Mouse (Mus musculus): Measurements from ENCODE around the gene 1700061G19Rik. TPM values are rescaled to one million over a fixed set of nuclear protein-coding genes. Genes with fewer than 3 reads are reported as not detected.

1700061G19Rik gene
- polyA plus RNA-seq, 1 experiment from 2014 or later = 0.35 TPM

DNA sequence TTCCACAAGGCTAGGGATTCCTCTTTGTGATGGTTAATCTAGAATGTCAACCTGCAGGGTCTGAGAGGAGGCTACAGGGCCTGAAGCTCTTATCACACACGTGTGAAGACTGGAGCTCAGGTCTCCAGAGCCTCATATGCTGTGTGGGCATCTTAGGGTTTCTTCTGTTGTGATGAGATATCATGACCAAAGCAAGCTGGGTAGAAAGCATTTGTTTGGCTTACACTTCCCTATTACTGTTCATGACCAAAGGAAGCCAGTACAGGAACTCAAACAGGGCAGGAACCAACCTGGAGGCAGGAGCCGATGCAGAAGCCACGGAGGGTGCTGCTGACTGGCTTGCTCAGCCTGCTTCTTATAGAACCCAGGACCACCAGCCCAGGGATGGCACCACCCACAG, 19.9 kb upstream of the 1700061G19Rik start:
- H3K9ac ChIP-seq (ENCODE audit: low read length) = no peak overlapping the region
- no peak overlapping the region for H3K4me2 ChIP-seq (ENCODE audit: low read length)
- no peak overlapping the region for H3K27ac ChIP-seq (replicated peaks in 1 of 2; ENCODE audit: control insufficient read depth in 1 of 2, insufficient read depth in 1 of 2, low read depth in 2 of 2, low read length in 2 of 2)
- no peaks in the 10 kb centered on the region for H3K27me3 ChIP-seq (ENCODE audit: control insufficient read depth, insufficient read depth, low read length)
- ATAC-seq (ENCODE audit: insufficient number of reproducible peaks, insufficient read depth, low FRiP score, low read depth) = no peak
- WGBS = 76% methylated on average over 3 of the region's 3 CpGs
- no peak overlapping the region for H3K4me3 ChIP-seq (ENCODE audit: control insufficient read depth in 1 of 2, insufficient read depth in 1 of 2, low read depth in 1 of 2, low read length in 2 of 2)
- peaks cover 6 to 10% of the 10 kb centered on the region in 2 experiments; a peak in 3 of 4 replicates for H3K4me1 ChIP-seq (ENCODE audit: control insufficient read depth in 2 of 2, insufficient read depth in 2 of 2, low read length in 2 of 2)
- no peaks in the 10 kb centered on the region for H3K9me3 ChIP-seq (ENCODE audit: control insufficient read depth, low read length)
- no peaks in the 10 kb centered on the region for H3K36me3 ChIP-seq (ENCODE audit: control insufficient read depth, insufficient read depth, low read length)

DNA sequence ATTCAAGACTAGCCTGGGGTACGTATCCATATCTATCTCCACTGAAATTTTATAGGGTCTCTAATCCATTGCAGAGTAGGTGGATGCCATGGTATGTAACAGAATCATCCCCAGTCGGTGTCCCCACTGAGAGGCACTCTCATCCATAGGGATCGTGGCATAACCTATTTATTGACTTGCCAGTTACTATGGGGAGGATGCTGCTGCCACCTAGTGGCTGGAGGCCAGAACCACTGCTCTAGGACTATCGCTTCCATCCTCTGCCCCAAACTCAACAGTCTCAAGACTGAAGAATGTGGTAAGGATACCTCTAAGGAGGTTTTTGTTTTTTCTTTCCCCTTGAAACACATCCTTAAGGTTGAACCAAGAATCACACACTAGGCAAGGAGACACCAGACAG, 17.1 kb upstream of the 1700061G19Rik start:
- no peak for ATAC-seq (ENCODE audit: insufficient number of reproducible peaks, insufficient read depth, low FRiP score, low read depth)
- H3K27ac ChIP-seq (replicated peaks in 1 of 2; ENCODE audit: control insufficient read depth in 1 of 2, insufficient read depth in 1 of 2, low read depth in 2 of 2, low read length in 2 of 2) = peak overlapping the region; percentile 83 to 88; a peak in 3 of 4 replicates

GRCm38 (mm10) chr17:56858922-56859321, 16.4 kb upstream of the 1700061G19Rik start:
- no peaks in the 10 kb centered on the region for H3K27me3 ChIP-seq (ENCODE audit: control insufficient read depth, insufficient read depth, low read length)

More for the DNA sequence above, 17.1 kb upstream of the 1700061G19Rik start:
- H3K9ac ChIP-seq (ENCODE audit: low read length) = no peak overlapping the region
- no peak overlapping the region for H3K4me2 ChIP-seq (ENCODE audit: low read length)
- no peaks in the 10 kb centered on the region for H3K9me3 ChIP-seq (ENCODE audit: control insufficient read depth, low read length)
- H3K27me3 ChIP-seq (ENCODE audit: control insufficient read depth, insufficient read depth, low read length) = no peaks in the 10 kb centered on the region
- 55% methylated on average over 4 of the region's 4 CpGs for WGBS
- no peaks in the 10 kb centered on the region for H3K36me3 ChIP-seq (ENCODE audit: control insufficient read depth, insufficient read depth, low read length)
- no peak overlapping the region for H3K4me3 ChIP-seq (ENCODE audit: control insufficient read depth in 1 of 2, insufficient read depth in 1 of 2, low read depth in 1 of 2, low read length in 2 of 2)
- H3K4me1 ChIP-seq (ENCODE audit: control insufficient read depth in 2 of 2, insufficient read depth in 2 of 2, low read length in 2 of 2) = peaks cover 6 to 10% of the 10 kb centered on the region in 2 experiments; a peak in 3 of 4 replicates

DNA sequence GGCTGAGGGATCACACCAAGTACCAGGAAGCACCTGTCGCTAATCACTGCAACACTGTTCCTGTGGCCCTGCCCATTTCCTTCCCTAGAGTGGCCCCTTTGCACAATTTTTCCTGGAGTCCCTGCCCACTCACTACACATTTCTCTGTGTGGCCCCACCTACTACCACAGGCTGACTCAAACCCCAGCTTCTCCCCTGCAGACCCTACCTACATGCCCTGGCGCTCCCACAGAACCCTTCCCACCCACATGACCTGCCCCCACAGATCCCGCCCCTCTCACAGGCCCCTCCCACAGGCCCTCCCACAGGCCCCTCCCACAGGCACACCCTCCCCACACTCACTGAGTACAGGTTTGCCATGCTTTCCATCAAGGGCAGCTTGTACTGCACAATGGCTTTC, 14.1 kb upstream of the 1700061G19Rik start:
- H3K4me2 ChIP-seq (ENCODE audit: low read length) = no peak overlapping the region
- WGBS = 45% methylated on average over 3 of the region's 3 CpGs
- no peak for ATAC-seq (ENCODE audit: insufficient number of reproducible peaks, insufficient read depth, low FRiP score, low read depth)

More at GRCm38 (mm10) chr17:56858922-56859321, 16.4 kb upstream of the 1700061G19Rik start:
- peak overlapping the region; percentile 48; the same call in 1 of the 2 replicates for H3K9ac ChIP-seq (ENCODE audit: low read length)
- H3K36me3 ChIP-seq (ENCODE audit: control insufficient read depth, insufficient read depth, low read length) = no peaks in the 10 kb centered on the region
- H3K4me3 ChIP-seq (ENCODE audit: control insufficient read depth in 1 of 2, insufficient read depth in 1 of 2, low read depth in 1 of 2, low read length in 2 of 2) = no peak overlapping the region
- peak overlapping the region; percentile 43 for H3K4me2 ChIP-seq (ENCODE audit: low read length)
- H3K9me3 ChIP-seq (ENCODE audit: control insufficient read depth, low read length) = no peaks in the 10 kb centered on the region
- 17% methylated on average over 7 of the region's 7 CpGs for WGBS
- H3K27ac ChIP-seq (replicated peaks in 1 of 2; ENCODE audit: control insufficient read depth in 1 of 2, insufficient read depth in 1 of 2, low read depth in 2 of 2, low read length in 2 of 2) = peak overlapping the region; percentile 83 to 88
- ATAC-seq (ENCODE audit: insufficient number of reproducible peaks, insufficient read depth, low FRiP score, low read depth) = peak; percentile 68
- peaks cover 6 to 10% of the 10 kb centered on the region in 2 experiments; a peak in 3 of 4 replicates for H3K4me1 ChIP-seq (ENCODE audit: control insufficient read depth in 2 of 2, insufficient read depth in 2 of 2, low read length in 2 of 2)

GRCm38 (mm10) chr17:56866071-56866470, 9.2 kb upstream of the 1700061G19Rik start:
- Histone ChIP-seq H3K36me3 (ENCODE audit: control insufficient read depth, insufficient read depth, low read length) (no peaks in the 10 kb centered on the region), H3K4me1 (ENCODE audit: control insufficient read depth in 2 of 2, insufficient read depth in 2 of 2, low read length in 2 of 2) (no peaks in the 10 kb centered on the region), H3K27me3 (ENCODE audit: control insufficient read depth, insufficient read depth, low read length) (no peaks in the 10 kb centered on the region), H3K27ac (replicated peaks in 1 of 2; ENCODE audit: control insufficient read depth in 1 of 2, insufficient read depth in 1 of 2, low read depth in 2 of 2, low read length in 2 of 2) (no peak overlapping the region), H3K9me3 (ENCODE audit: control insufficient read depth, low read length) (peaks cover 15% of the 10 kb centered on the region), H3K4me2 (ENCODE audit: low read length) (no peak overlapping the region), H3K9ac (ENCODE audit: low read length) (no peak overlapping the region), H3K4me3 (ENCODE audit: control insufficient read depth in 1 of 2, insufficient read depth in 1 of 2, low read depth in 1 of 2, low read length in 2 of 2) (no peak overlapping the region)
- ATAC-seq (ENCODE audit: insufficient number of reproducible peaks, insufficient read depth, low FRiP score, low read depth) = no peak
- WGBS = 76% methylated on average over 7 of the region's 7 CpGs

More for the DNA sequence above, 14.1 kb upstream of the 1700061G19Rik start:
- Histone ChIP-seq H3K4me1 (ENCODE audit: control insufficient read depth in 2 of 2, insufficient read depth in 2 of 2, low read length in 2 of 2) (peaks cover 6 to 10% of the 10 kb centered on the region in 2 experiments; a peak in 3 of 4 replicates), H3K27ac (replicated peaks in 1 of 2; ENCODE audit: control insufficient read depth in 1 of 2, insufficient read depth in 1 of 2, low read depth in 2 of 2, low read length in 2 of 2) (no peak overlapping the region), H3K9ac (ENCODE audit: low read length) (no peak overlapping the region), H3K4me3 (ENCODE audit: control insufficient read depth in 1 of 2, insufficient read depth in 1 of 2, low read depth in 1 of 2, low read length in 2 of 2) (no peak overlapping the region), H3K36me3 (ENCODE audit: control insufficient read depth, insufficient read depth, low read length) (no peaks in the 10 kb centered on the region), H3K27me3 (ENCODE audit: control insufficient read depth, insufficient read depth, low read length) (no peaks in the 10 kb centered on the region), H3K9me3 (ENCODE audit: control insufficient read depth, low read length) (no peaks in the 10 kb centered on the region)

GRCm38 (mm10) chr17:56869481-56869977, 5.7 kb upstream of the 1700061G19Rik start:
- H3K4me2 ChIP-seq (ENCODE audit: low read length) = no peak overlapping the region
- no peak for ATAC-seq (ENCODE audit: insufficient number of reproducible peaks, insufficient read depth, low FRiP score, low read depth)
- H3K9me3 ChIP-seq (ENCODE audit: control insufficient read depth, low read length) = peaks cover 15% of the 10 kb centered on the region
- no peaks in the 10 kb centered on the region for H3K36me3 ChIP-seq (ENCODE audit: control insufficient read depth, insufficient read depth, low read length)
- H3K27me3 ChIP-seq (ENCODE audit: control insufficient read depth, insufficient read depth, low read length) = no peaks in the 10 kb centered on the region
- no peak overlapping the region for H3K27ac ChIP-seq (replicated peaks in 1 of 2; ENCODE audit: control insufficient read depth in 1 of 2, insufficient read depth in 1 of 2, low read depth in 2 of 2, low read length in 2 of 2)
- WGBS = 78% methylated on average over 9 of the region's 9 CpGs
- no peak overlapping the region for H3K9ac ChIP-seq (ENCODE audit: low read length)
- H3K4me1 ChIP-seq (ENCODE audit: control insufficient read depth in 2 of 2, insufficient read depth in 2 of 2, low read length in 2 of 2) = no peaks in the 10 kb centered on the region
- H3K4me3 ChIP-seq (ENCODE audit: control insufficient read depth in 1 of 2, insufficient read depth in 1 of 2, low read depth in 1 of 2, low read length in 2 of 2) = no peak overlapping the region

GRCm38 (mm10) chr17:56870287-56870953, 4.9 kb upstream of the 1700061G19Rik start:
- H3K9me3 ChIP-seq (ENCODE audit: control insufficient read depth, low read length) = peaks cover 15% of the 10 kb centered on the region
- WGBS = 46% methylated on average over 15 of the region's 15 CpGs
- no peak for ATAC-seq (ENCODE audit: insufficient number of reproducible peaks, insufficient read depth, low FRiP score, low read depth)
- no peak overlapping the region for H3K4me3 ChIP-seq (ENCODE audit: control insufficient read depth in 1 of 2, insufficient read depth in 1 of 2, low read depth in 1 of 2, low read length in 2 of 2)
- H3K9ac ChIP-seq (ENCODE audit: low read length) = no peak overlapping the region
- no peaks in the 10 kb centered on the region for H3K27me3 ChIP-seq (ENCODE audit: control insufficient read depth, insufficient read depth, low read length)
- no peaks in the 10 kb centered on the region for H3K36me3 ChIP-seq (ENCODE audit: control insufficient read depth, insufficient read depth, low read length)
- H3K4me1 ChIP-seq (ENCODE audit: control insufficient read depth in 2 of 2, insufficient read depth in 2 of 2, low read length in 2 of 2) = no peaks in the 10 kb centered on the region
- no peak overlapping the region for H3K27ac ChIP-seq (replicated peaks in 1 of 2; ENCODE audit: control insufficient read depth in 1 of 2, insufficient read depth in 1 of 2, low read depth in 2 of 2, low read length in 2 of 2)
- H3K4me2 ChIP-seq (ENCODE audit: low read length) = no peak overlapping the region
